Mouse (Mus musculus): ENCODE results near the gene Pgbd5.

DNA sequence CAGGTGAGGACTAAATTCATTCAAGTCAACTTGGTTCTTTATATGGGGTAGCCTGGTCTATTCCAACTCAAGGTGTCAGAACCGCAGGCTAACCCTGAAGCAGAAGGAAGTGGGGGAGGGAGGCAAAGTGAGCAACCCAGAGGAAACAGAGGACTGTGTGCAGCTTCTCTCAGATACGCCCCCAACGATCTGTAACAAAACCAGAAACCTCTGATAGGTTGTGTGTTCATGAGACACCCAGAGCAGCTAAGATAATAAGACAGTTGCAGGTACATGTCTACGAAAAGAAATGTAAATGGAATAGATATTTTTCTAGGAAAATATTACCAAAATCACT lies 120.2 kb downstream of the Pgbd5 start:
- no peak for TF ChIP-seq CTCF (IDR thresholded peaks at IDR 0.05; ENCODE audit: extremely low read depth, insufficient read depth, low read length)
- no peak for TF ChIP-seq POLR2A (IDR thresholded peaks at IDR 0.05; ENCODE audit: extremely low read depth, insufficient read depth, low read length)
